Mouse (Mus musculus) cortical plate, adult 2 months (tissue): ENCODE results near the gene Elovl4.

Source experiments
- CTCF ChIP-seq: fragments of 200-500 bp; IDR thresholded peaks from 2 replicates; pipeline ENCODE4 v1.5.1; 2011; ENCODE audit warnings: mild to moderate bottlenecking, control low read depth, low read length; ENCODE audit not compliant: insufficient read depth; ENCODE audit errors: extremely low read depth
- POLR2A ChIP-seq: fragments of 200-500 bp; IDR thresholded peaks from 2 replicates; pipeline ENCODE4 v1.6.1; 2011; ENCODE audit warnings: mild to moderate bottlenecking, low read length, control low read depth; ENCODE audit not compliant: insufficient read depth; ENCODE audit errors: extremely low read depth

DNA sequence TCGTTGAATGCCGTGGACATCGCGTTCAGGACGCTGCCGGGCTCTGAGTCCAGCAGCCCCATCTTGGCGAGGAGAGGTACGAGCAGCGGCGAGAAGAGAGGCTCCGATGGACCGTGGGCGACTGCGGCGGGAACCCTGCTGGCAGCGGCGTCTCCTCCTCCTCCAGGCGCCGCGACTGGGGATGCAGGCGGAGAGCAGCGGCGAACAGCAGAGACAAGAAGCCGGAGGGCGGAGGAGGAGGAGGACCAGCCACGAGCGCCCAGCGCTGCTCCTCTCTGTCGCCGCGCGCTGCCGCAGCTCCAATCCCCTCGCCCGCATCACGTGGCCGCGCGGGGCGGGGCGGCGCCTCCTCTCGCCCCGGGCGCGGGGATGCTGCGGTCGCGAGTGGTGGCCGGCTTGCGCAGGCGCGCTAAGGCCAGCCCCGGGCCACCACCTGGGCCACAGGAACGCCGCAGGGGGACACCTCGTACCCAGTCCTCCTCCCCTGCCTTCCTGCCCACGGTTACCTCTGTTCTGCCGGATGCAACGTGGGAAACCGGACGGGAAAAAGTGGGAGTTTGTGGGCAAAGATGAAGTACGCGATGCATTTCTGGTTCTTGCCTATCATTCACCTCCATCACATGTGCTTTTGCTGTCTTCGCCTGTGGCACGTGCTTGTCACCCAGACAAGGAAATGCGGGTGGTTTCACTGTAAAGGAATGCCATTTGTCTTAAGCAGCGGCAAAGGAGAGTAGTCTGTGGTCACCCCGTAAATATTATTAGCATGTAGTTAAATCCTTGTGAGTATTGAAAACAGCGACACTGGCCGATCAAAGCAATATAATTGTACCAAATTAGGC is at the start of gene Elovl4:
- no peak for TF ChIP-seq CTCF
- peak; percentile 92 for TF ChIP-seq POLR2A
